Mouse (Mus musculus): ENCODE measurements around the gene Il4. TPM values are rescaled to one million over a fixed set of nuclear protein-coding genes. Genes with fewer than 3 reads are reported as not detected.
"Not testable (repeated sequence)": the region's sequence is repeated elsewhere in the genome, so short reads cannot be mapped to it uniquely, and the experiment has no call there.

The Il4 gene
- polyA plus RNA-seq, 1 experiment from 2014 or later: 0.53 TPM

DNA sequence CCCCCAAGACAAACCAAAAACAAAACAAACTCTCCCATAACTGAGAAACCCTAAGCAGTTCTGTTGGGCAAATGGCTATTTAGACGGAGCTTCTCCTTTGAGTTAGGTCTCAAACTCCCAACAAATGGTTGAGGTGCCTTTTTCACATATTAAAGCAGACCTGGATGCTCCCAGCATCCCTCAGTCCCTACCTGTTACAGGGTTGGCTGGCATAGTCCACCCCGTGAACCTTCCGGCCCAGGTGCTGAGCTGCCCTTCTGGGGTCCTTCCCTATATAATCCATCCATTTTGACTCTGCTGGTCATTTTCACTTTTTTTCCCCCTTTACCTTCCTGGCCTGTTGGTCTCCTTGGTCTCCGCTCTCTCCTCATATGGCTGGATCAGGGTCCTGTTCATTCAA lies 51.8 kb downstream of the Il4 start:
- WGBS (ENCODE audit: missing documents): 93% methylated on average over 4 of the region's 4 CpGs
- Histone ChIP-seq H3K4me3 (ENCODE audit: inconsistent target) (peak overlapping the region; percentile 52; the same call in 1 of the 2 replicates), H3K27ac (peak overlapping the region; percentile 51), H3K36me3 (ENCODE audit: inconsistent target) (peaks cover 6% of the 10 kb centered on the region; the same call in 1 of the 2 replicates), H3K79me2 (ENCODE audit: inconsistent target) (peaks cover 40% of the 10 kb centered on the region; the same call in 1 of the 2 replicates)

- peak overlapping the region; percentile 90 for H3K27ac ChIP-seq
- no peaks in the 10 kb centered on the region for H3K36me3 ChIP-seq (ENCODE audit: inconsistent target)
- H3K79me2 ChIP-seq (ENCODE audit: inconsistent target): no peaks in the 10 kb centered on the region
- no peak overlapping the region for H3K4me3 ChIP-seq (ENCODE audit: inconsistent target)
- 80% methylated on average over 2 of the region's 2 CpGs for WGBS (ENCODE audit: missing documents)
Observed at GRCm38 (mm10) chr11:53561986-53562385, 56.5 kb downstream of the Il4 start.

DNA sequence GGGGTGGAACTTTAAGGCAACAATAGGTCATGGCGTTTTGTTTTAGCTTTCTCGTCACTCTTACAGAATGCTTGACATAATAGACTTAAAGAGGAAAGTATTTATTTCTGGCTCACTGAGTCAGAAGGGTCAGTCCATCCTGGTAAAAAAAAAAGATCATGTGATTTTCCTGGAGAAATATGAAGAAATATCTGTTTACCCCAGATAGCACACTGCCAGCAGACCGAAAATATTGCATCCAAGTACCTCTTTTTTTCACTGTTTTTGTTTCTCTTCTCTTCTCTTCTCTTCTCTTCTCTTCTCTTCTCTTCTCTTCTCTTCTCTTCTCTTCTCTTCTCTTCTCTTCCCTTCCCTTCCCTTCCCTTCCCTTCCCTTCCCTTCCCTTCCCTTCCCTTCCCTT lies 58.5 kb downstream of the Il4 start:
- H3K79me2 ChIP-seq (ENCODE audit: inconsistent target); H3K27ac ChIP-seq; H3K4me3 ChIP-seq (ENCODE audit: inconsistent target); H3K36me3 ChIP-seq (ENCODE audit: inconsistent target): not testable (repeated sequence)
- no CpG with 5 or more reads among the region's 3 CpGs for WGBS (ENCODE audit: missing documents)

- H3K36me3 ChIP-seq (ENCODE audit: inconsistent target); H3K79me2 ChIP-seq (ENCODE audit: inconsistent target); H3K27ac ChIP-seq; H3K4me3 ChIP-seq (ENCODE audit: inconsistent target): not testable (repeated sequence)
- no CpG with 5 or more reads among the region's 3 CpGs for WGBS (ENCODE audit: missing documents)
Observed at GRCm38 (mm10) chr11:53557992-53558391, 60.5 kb downstream of the Il4 start.

GRCm38 (mm10) chr11:53556529-53556928 lies 61.9 kb downstream of the Il4 start:
- H3K36me3 ChIP-seq (ENCODE audit: inconsistent target); H3K79me2 ChIP-seq (ENCODE audit: inconsistent target); H3K27ac ChIP-seq; H3K4me3 ChIP-seq (ENCODE audit: inconsistent target): not testable (repeated sequence)
- WGBS (ENCODE audit: missing documents): no CpG with 5 or more reads among the region's 20 CpGs

Other genes with a start within 250 kb of the Il4 start
- not detected in 3 replicates for gene Leap2, start 195.5 kb downstream of the Il4 start, polyA plus RNA-seq (2018)
- gene Uqcrq, start 187.8 kb downstream of the Il4 start, polyA plus RNA-seq (2018): 63.1 to 230 TPM (median 195 TPM) in 3 replicates
- gene Gdf9, start 187.6 kb downstream of the Il4 start, polyA plus RNA-seq (2018): 1.1 to 2.2 TPM (median 1.7 TPM) in 3 replicates
- gene Gm10447, start 161.6 kb downstream of the Il4 start, polyA plus RNA-seq (2018): not detected in 3 replicates
- gene Shroom1, start 161.5 kb downstream of the Il4 start, polyA plus RNA-seq (2018): not detected in 3 replicates
- not detected in 3 replicates for gene Gm9837, start 148.2 kb downstream of the Il4 start, polyA plus RNA-seq (2018)
- not detected in 3 replicates for gene Gm9945, start 138.5 kb downstream of the Il4 start, polyA plus RNA-seq (2018)
- gene Sowaha, start 138.4 kb downstream of the Il4 start, polyA plus RNA-seq (2018): not detected in 3 replicates
- gene Sept8, start 99.4 kb downstream of the Il4 start, polyA plus RNA-seq (2018): 69.8 to 121 TPM (median 83.7 TPM) in 3 replicates
- 25.8 to 223 TPM (median 90.7 TPM) in 3 replicates for gene Kif3a, start 51.3 kb downstream of the Il4 start, polyA plus RNA-seq (2018)
- not detected in 3 replicates for gene Il13, start 16.0 kb upstream of the Il4 start, polyA plus RNA-seq (2018)
- gene Rad50, start 88.7 kb upstream of the Il4 start, polyA plus RNA-seq (2018): 13.3 to 30.3 TPM (median 19.0 TPM) in 3 replicates
- not detected in 3 replicates for gene Il5, start 102.1 kb upstream of the Il4 start, polyA plus RNA-seq (2018)
- 39.6 to 162 TPM (median 77.3 TPM) in 3 replicates for gene Irf1, start 151.3 kb upstream of the Il4 start, polyA plus RNA-seq (2018)
- gene Gm17334, start 154.5 kb upstream of the Il4 start, polyA plus RNA-seq (2018): not detected in 3 replicates
- gene Gm12216, start 240.6 kb upstream of the Il4 start, polyA plus RNA-seq (2018): 0.89 to 3.5 TPM (median 1.1 TPM) in 3 replicates